Mouse (Mus musculus) intestine, embryonic 15.5 days (tissue): ENCODE measurements around the gene Ddn. TPM values are rescaled to one million over a fixed set of nuclear protein-coding genes. Genes with fewer than 3 reads are reported as not detected.
"Not testable (repeated sequence)": the region's sequence is repeated elsewhere in the genome, so short reads cannot be mapped to it uniquely, and the experiment has no call there.

Experiments
- ATAC-seq: fragments of 200-750 bp; cut with Nextera tagmentation; 2 replicates; pipeline ENCODE4 v1.8.0; 2017; ENCODE audit warnings: moderate TSS enrichment, moderate library complexity
- H3K27ac ChIP-seq: fragments of 300-500 bp; sonication (generic); 2 replicates; pipeline ENCODE4 v1.5.1; 2015; ENCODE audit warnings: mild to moderate bottlenecking, inconsistent platforms
- H3K27me3 ChIP-seq: fragments of 300-500 bp; sonication (generic); replicated peaks from 2 replicates; pipeline ENCODE4 v1.6.1; 2015; ENCODE audit warnings: inconsistent platforms
- H3K36me3 ChIP-seq: fragments of 300-500 bp; sonication (generic); 2 replicates; pipeline ENCODE4 v1.6.1; 2015; ENCODE audit warnings: inconsistent platforms
- H3K4me1 ChIP-seq: fragments of 300-500 bp; sonication (generic); replicated peaks from 2 replicates; pipeline ENCODE4 v1.6.1; 2015; ENCODE audit warnings: inconsistent platforms
- H3K4me2 ChIP-seq: fragments of 300-500 bp; sonication (generic); replicated peaks from 2 replicates; pipeline ENCODE4 v1.6.1; 2015; ENCODE audit warnings: mild to moderate bottlenecking, inconsistent platforms
- H3K4me3 ChIP-seq: fragments of 300-500 bp; sonication (generic); replicated peaks from 2 replicates; pipeline ENCODE4 v1.5.1; 2015; ENCODE audit warnings: inconsistent platforms
- H3K9ac ChIP-seq: fragments of 300-500 bp; sonication (generic); 2 replicates; pipeline ENCODE4 v1.6.1; 2015; ENCODE audit warnings: inconsistent platforms
- H3K9me3 ChIP-seq: fragments of 300-500 bp; sonication (generic); 2 replicates; pipeline ENCODE4 v1.6.1; 2016; ENCODE audit warnings: inconsistent platforms
- WGBS: fragments of 180-500 bp; shearing (Covaris S2); methylation state at CpG from one replicate; pipeline ENCODE4 v1.1.7; 2015; 5-methylcytosine and 5-hydroxymethylcytosine counted together
- polyA plus RNA-seq: library from polyadenylated mRNA; unstranded; fragments of >200 nt; fragmentation: Nextera tagmentation; extraction: Ambion mirVana; gene quantifications from 2 replicates; pipeline ENCODE4 v1.2.1, GENCODE M21; 2015

The Ddn gene
- polyA plus RNA-seq, 1 experiment from 2014 or later: not detected

DNA sequence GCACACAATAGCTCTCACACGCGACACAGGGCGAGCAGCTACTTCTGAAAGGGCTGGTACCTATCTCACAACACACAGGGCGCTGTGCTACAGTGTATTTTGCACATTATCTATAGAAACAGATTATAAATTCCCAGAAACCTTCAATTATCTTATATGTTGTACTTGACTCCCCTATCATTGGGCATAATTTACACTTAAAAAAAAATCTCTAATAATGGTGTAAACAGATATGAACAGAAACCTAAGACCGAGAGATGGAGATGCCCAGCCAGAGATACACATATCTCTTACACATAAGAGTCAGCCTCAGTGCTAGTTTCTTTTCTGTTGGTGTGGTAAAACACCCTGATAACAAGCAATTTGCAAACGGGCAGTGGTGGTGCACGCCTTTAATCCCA lies 18.3 kb upstream of the Ddn start:
- Histone ChIP-seq H3K4me2 (no peak overlapping the region), H3K27me3 (no peaks in the 10 kb centered on the region), H3K9me3 (no peaks in the 10 kb centered on the region), H3K9ac (no peak overlapping the region), H3K4me1 (peaks cover 10% of the 10 kb centered on the region; the same call in 1 of the 2 replicates), H3K4me3 (no peak overlapping the region), H3K36me3 (peaks cover 7% of the 10 kb centered on the region), H3K27ac (no peak overlapping the region)
- no peak for ATAC-seq
- WGBS: 87% methylated on average over 7 of the region's 7 CpGs

DNA sequence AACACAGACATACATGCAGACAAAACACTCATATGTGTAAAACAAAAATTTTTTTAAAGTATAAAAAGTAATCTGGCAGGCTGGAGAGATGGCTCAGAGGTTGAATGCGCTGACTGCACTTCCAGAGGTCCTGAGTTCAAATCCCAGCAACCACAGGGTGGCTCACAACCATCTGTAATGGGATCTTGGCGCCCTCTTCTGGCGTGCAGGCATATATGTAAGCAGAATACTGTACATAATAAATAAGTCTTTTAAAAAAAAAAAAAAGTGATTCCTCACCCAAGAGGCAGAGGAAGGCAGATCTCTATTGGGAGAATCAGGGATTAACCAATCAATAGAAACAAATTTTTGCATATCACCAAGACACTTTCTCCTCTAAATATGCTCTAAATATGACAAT lies 14.1 kb upstream of the Ddn start:
- Histone ChIP-seq H3K4me1 (no peaks in the 10 kb centered on the region), H3K9ac (no peak overlapping the region), H3K27ac (no peak overlapping the region), H3K4me2 (no peak overlapping the region), H3K4me3 (no peak overlapping the region), H3K36me3 (peaks cover 10% of the 10 kb centered on the region), H3K9me3 (no peaks in the 10 kb centered on the region), H3K27me3 (no peaks in the 10 kb centered on the region)
- 71% methylated on average over 3 of the region's 3 CpGs for WGBS
- ATAC-seq: no peak

DNA sequence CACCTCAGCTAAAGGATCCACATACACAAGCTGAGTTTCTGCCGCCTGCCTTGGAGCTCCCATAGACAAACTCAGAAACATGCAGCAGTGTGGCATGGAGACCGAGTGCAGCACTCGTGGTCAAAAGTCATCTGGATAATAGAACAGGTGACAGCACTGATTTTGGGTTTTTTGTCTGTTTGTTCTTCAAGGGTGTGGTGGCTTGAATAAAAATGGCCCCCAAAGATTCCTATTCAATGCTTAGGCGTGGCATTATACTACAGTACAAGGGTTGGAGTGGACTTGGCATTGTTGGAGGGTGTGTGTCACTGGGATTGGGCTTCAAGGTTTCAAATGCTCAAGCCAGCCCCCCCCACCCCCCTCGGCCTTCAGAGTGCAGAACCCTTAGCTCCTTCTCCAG lies 12.9 kb upstream of the Ddn start:
- Histone ChIP-seq H3K27ac (no peak overlapping the region), H3K9me3 (no peaks in the 10 kb centered on the region), H3K27me3 (no peaks in the 10 kb centered on the region), H3K4me3 (no peak overlapping the region), H3K4me1 (no peaks in the 10 kb centered on the region), H3K4me2 (no peak overlapping the region), H3K9ac (no peak overlapping the region), H3K36me3 (peaks cover 10% of the 10 kb centered on the region)
- ATAC-seq: no peak
- WGBS: 85% methylated on average over 5 of the region's 5 CpGs

DNA sequence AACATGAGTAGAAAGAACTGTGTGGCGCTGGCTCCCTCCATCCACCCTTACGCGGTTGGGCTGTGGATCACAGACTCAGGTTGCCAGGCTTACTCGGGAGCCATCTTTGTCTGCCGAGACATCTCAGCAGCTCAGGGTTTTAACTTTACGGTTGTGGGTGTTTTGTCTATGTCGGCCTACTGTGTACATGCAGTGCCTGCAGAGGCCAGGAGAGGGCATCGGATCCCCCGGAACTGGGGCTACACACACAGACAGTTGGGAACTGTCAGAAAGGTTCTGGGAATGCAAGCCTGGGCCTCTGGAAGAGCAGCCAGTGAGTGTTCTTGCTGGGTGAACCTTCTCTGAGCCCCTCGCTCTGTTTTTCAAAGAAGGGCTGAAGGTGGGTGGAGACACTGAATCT lies 12.1 kb upstream of the Ddn start:
- H3K27me3 ChIP-seq: no peaks in the 10 kb centered on the region
- WGBS: 43% methylated on average over 10 of the region's 10 CpGs
- H3K9me3 ChIP-seq: no peaks in the 10 kb centered on the region
- H3K4me1 ChIP-seq: no peaks in the 10 kb centered on the region
- no peak overlapping the region for H3K4me3 ChIP-seq
- H3K9ac ChIP-seq: no peak overlapping the region
- no peak overlapping the region for H3K27ac ChIP-seq
- peaks cover 14% of the 10 kb centered on the region for H3K36me3 ChIP-seq
- ATAC-seq: no peak
- no peak overlapping the region for H3K4me2 ChIP-seq

DNA sequence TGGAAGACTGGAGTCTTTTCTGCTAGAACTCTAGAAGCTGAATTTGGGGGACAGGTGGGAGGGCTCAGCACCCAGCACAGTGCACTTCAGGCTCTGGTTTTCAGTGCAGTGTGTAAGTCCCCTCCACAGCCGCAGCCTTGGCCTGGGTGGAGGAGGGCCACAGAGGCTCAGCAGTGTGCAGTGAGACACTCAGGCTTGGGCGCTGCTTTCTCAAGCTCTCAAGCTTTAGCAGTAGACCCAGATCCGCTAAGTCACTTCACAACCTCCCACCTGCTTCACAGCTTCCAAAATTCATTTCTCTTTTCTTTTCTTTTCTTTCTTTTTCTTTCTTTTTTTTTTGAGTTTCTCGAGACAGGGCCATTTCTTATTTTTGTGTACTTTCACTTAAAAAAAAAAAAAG lies 11.6 kb upstream of the Ddn start:
- no peak overlapping the region for H3K4me3 ChIP-seq
- H3K4me1 ChIP-seq: no peaks in the 10 kb centered on the region
- WGBS: 90% methylated on average over 4 of the region's 4 CpGs
- no peaks in the 10 kb centered on the region for H3K27me3 ChIP-seq
- no peaks in the 10 kb centered on the region for H3K9me3 ChIP-seq
- no peak for ATAC-seq
- no peak overlapping the region for H3K9ac ChIP-seq
- H3K27ac ChIP-seq: no peak overlapping the region
- H3K4me2 ChIP-seq: no peak overlapping the region
- peaks cover 14% of the 10 kb centered on the region for H3K36me3 ChIP-seq

DNA sequence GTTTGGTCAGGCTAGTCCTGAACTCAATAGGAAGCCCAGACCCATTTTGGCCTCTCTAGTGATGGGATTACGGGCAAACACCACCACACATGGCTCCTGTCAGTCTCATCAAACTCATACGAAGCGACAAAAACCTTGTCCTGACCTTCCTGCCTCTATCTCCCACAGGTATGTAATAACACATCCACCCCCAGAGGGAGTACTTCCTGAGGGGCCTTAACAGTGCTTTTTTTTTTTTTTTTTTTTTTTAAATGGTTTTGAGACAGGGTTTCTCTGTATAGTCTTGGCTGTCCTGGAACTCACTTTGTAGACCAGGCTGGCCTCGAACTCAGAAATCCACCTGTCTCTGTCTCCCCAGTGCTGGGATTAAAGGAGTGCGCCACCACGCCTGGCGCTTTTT lies 8.9 kb upstream of the Ddn start:
- Histone ChIP-seq H3K27ac (no peak overlapping the region), H3K4me2 (no peak overlapping the region), H3K36me3 (peaks cover 23% of the 10 kb centered on the region), H3K9ac (no peak overlapping the region), H3K4me1 (no peaks in the 10 kb centered on the region), H3K4me3 (no peak overlapping the region), H3K9me3 (no peaks in the 10 kb centered on the region), H3K27me3 (no peaks in the 10 kb centered on the region)
- 92% methylated on average over 7 of the region's 7 CpGs for WGBS
- no peak for ATAC-seq

DNA sequence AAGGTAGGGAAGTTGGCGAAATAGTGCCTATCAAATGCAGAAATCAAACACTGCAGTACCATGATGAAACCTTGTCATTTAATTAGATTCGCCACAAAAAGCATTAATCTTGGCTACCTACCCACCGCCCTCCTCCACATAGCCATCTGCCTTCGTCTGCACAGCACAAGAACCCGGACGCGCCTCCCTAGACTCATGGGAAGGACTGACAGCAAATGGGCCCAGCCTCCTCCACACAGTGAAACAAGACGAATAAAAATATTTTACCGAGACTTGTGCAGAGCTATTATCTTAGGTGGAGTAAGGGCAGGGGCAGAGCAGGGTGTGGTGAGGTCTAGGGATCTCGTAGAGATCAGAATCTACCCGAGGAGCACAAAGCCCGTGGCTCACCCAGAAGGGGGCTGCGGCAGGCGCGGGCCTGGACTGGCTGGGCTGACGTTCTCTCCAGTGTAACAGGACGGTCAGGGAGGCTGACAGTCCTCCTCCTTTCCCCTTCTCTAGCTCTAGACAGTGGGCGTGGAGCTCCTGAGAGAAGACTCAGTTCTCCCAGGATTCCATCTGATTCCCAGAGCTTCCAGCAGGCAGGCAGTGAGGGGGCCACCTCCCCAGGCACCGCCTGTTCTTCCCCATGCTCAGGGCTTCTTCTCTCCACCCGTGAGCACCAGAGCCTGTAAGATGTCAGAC lies 3.6 kb upstream of the Ddn start:
- ATAC-seq: no peak
- Histone ChIP-seq H3K4me2 (no peak overlapping the region), H3K27ac (no peak overlapping the region), H3K4me1 (peaks cover 7% of the 10 kb centered on the region), H3K36me3 (peaks cover 28% of the 10 kb centered on the region), H3K27me3 (peaks cover 21% of the 10 kb centered on the region), H3K9ac (no peak overlapping the region), H3K9me3 (no peaks in the 10 kb centered on the region), H3K4me3 (no peak overlapping the region)
- 87% methylated on average over 20 of the region's 20 CpGs for WGBS

DNA sequence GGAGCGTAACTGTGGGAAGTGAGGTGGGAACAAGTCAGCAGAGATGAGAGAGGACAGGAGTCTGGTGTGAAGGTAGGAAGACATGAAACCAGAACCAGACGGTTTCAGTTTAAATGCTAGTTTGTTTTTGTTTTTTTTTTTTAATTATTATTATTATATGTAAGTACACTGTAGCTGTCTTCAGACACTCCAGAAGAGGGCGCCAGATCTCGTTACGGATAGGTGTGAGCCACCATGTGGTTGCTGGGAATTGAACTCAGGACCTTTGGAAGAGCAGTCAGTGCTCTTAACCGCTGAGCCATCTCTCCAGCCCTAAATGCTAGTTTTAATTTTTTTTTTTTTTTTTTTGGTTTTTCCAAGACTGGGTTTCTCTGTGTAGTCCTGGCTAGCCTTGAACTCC lies 922 bp upstream of the Ddn start:
- H3K4me2 ChIP-seq, H3K9me3 ChIP-seq, H3K9ac ChIP-seq, H3K27ac ChIP-seq, H3K4me3 ChIP-seq, ATAC-seq: not testable (repeated sequence)
- Histone ChIP-seq H3K36me3 (peaks cover 20% of the 10 kb centered on the region), H3K27me3 (peaks cover 48% of the 10 kb centered on the region), H3K4me1 (peaks cover 33% of the 10 kb centered on the region)
- 75% methylated on average over 6 of the region's 6 CpGs for WGBS

DNA sequence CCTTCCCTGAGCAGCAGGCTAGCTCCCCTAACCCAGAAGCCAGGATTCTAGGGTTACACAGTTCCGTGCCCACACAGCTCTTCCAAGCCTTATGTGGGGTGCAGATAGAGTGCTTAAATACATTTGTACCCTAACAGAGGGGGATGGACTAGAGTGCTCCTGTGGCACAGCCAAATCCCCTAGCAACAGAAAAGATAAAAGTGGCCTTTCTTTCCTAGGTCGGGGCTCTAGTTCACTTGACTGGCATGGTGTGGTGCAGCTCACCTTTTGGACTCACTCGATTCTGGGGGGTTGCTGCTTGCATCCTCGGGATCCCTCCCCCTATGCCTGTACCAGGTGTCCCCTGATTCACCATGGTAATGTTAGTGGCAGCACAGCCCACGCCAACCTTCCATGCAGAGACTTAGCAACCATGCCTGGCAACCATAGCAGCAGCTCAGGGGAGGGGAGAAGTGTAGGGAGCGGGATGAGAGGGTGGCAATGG lies 597 bp downstream of the Ddn start:
- no peaks in the 10 kb centered on the region for H3K9me3 ChIP-seq
- peaks cover 11% of the 10 kb centered on the region for H3K36me3 ChIP-seq
- H3K27ac ChIP-seq: no peak overlapping the region
- peak overlapping the region; percentile 94 for H3K4me2 ChIP-seq
- no peak for ATAC-seq
- H3K4me3 ChIP-seq: peak overlapping the region; percentile 39; the same call in 1 of the 2 replicates
- H3K27me3 ChIP-seq: peaks cover 63% of the 10 kb centered on the region
- WGBS: 12% methylated on average over 6 of the region's 6 CpGs
- peaks cover 36% of the 10 kb centered on the region for H3K4me1 ChIP-seq
- peak overlapping the region; percentile 3; the same call in 1 of the 2 replicates for H3K9ac ChIP-seq

DNA sequence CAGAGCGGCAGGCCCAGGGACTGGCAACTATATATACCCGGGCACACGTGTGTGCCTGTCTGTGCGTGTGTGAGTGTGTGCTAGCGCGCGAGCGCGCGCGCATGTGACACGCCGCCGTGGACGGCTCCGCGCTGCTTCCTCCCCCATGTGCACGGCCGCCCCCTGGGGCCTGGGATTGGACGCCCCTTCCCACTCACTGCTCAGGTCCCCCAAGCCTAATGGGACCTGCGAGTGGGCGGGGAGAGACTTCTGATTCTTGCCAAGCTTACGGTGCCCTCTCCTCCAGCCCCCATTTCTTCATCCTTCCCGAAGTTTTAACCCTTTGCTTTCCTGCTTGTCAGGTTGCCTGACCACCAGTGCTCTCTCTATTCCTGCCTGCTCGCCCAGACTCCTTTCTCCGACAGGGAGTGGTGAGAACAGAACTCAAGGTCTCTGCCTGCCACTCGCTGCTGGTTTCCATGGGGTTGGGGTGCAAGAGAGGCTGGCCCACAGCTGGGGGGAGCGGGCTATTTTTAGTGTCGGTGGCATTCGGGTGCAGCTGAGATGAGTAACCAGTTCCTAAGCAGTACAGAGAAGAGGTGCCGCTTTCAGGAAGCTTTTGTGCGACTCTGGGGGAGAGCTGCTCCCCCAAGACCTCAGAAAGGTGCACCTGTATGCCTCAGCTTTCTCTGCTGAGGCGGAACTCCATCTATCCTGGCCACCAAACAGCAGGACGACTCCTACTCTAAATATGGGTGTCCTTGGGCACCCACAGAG lies 1.2 kb downstream of the Ddn start:
- H3K36me3 ChIP-seq: peaks cover 6% of the 10 kb centered on the region
- H3K4me3 ChIP-seq: peak overlapping the region; percentile 39
- H3K9me3 ChIP-seq: no peaks in the 10 kb centered on the region
- 1% methylated on average over 34 of the region's 34 CpGs for WGBS
- peaks cover 69% of the 10 kb centered on the region for H3K27me3 ChIP-seq
- H3K27ac ChIP-seq: no peak overlapping the region
- peak overlapping the region; percentile 32 for H3K9ac ChIP-seq
- peak overlapping the region; percentile 94 for H3K4me2 ChIP-seq
- ATAC-seq: 0 out of 2 replicates have a peak, but pooled peaks have one; percentile 10
- peaks cover 42% of the 10 kb centered on the region for H3K4me1 ChIP-seq

DNA sequence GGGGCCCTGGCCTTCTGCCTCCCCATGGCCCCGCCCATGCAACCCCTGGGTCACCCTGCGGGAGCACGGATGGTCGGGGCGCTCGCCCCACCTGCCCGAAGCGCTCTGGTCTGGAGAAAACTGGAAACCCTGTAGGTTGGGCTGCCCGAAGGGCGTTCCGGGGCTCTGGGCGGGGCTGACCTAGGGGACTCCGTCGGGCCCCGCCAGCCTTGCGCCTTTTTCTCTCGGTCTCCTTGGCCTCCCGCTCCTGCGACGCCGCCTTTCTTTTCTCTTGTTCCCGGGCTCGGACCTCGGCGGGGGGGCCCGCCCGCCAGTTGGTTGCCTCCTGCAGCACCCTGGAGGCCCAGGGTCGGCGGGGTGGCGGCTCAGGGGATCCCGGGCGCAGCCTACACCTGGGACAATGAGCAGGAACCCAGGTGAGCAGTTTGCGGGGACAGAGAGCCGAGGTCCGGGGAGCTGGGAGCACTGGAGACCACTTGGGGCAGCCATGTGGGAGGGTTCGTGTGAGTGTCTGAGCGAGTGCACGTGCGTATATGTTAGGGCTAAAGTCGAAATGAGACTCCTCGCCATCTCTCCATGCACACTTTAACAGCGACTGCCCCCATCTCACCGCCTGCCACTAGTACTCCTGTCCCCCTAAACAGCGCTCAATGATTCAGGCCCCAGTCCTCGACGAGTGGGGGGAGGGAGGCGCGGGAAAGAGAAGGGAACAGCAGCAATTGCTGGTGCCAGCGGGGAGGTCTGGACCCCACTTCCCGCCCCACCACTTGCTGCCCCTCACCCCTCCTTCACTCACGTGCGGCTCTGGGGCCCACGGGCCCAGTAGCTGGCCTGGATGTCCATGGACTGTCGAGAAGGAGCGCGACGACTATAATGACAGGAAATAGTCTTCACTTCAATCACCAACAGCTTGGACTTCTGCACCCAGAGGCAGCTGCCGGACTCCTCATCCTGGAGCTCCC lies 2.2 kb downstream of the Ddn start:
- Histone ChIP-seq H3K36me3 (no peaks in the 10 kb centered on the region), H3K27ac (no peak overlapping the region), H3K4me3 (peak overlapping the region; percentile 39), H3K27me3 (peaks cover 79% of the 10 kb centered on the region), H3K9ac (no peak overlapping the region; the same call in 1 of the 2 replicates), H3K4me1 (peaks cover 44% of the 10 kb centered on the region), H3K9me3 (no peaks in the 10 kb centered on the region), H3K4me2 (peak overlapping the region; percentile 94)
- peak; percentile 54 for ATAC-seq
- under 1% methylated on average over 58 of the region's 58 CpGs for WGBS
